In the genomic region with DNA sequence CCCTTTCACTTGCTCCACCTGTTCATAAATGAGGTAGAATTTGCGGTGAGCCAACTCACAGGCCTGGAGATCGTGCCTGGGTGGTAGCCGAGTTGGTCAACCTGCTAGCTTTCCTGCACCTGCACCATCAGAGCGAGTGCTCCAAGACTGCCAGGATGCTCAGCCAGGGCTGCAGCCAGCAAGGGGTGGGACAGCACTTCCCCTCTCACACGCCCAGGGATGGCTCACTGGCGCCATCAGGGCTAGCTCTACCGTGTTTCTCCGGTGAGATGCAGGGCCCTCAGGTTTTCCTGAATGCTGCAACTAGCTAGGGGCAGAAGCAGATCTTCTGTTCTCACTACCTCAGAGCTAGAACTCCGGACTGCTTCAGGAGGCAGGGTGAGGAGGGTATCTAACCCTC, we compare ENCODE assay signal across 17 mouse cellular contexts.
"Had no signal": no experiment of that assay in that cellular context is flagged by ENCODE, and none has a peak within 500 bp of the region (broad histone marks: within the 10 kb centered on the region; RNA-seq: fewer than 3 reads in every experiment).

No protein-coding gene starts in this region.

- ATAC-seq: liver, postnatal 0 days; lung, postnatal 0 days; midbrain, embryonic 13.5 days; midbrain, embryonic 16.5 days had no signal

- H3K9ac ChIP-seq: kidney, embryonic 15.5 days; limb, embryonic 13.5 days; liver, embryonic 14.5 days; liver, postnatal 0 days; lung, embryonic 14.5 days; midbrain, embryonic 13.5 days had no signal

- H3K4me1 ChIP-seq: kidney, embryonic 15.5 days; limb, embryonic 10.5 days; limb, embryonic 13.5 days; midbrain, embryonic 10.5 days; midbrain, embryonic 13.5 days had no signal

- H3K4me3 ChIP-seq: kidney, embryonic 15.5 days; limb, embryonic 10.5 days; limb, embryonic 13.5 days; midbrain, embryonic 10.5 days; midbrain, embryonic 13.5 days had no signal

- H3K4me2 ChIP-seq: kidney, embryonic 15.5 days; limb, embryonic 13.5 days; lung, embryonic 14.5 days; midbrain, embryonic 13.5 days had no signal

- H3K36me3 ChIP-seq: kidney, embryonic 15.5 days; limb, embryonic 10.5 days; limb, embryonic 13.5 days; midbrain, embryonic 10.5 days; midbrain, embryonic 13.5 days had no signal

- H3K9me3 ChIP-seq: kidney, embryonic 15.5 days; limb, embryonic 10.5 days; limb, embryonic 13.5 days; midbrain, embryonic 10.5 days; midbrain, embryonic 13.5 days had no signal

- H3K27ac ChIP-seq: kidney, embryonic 15.5 days; limb, embryonic 10.5 days; limb, embryonic 13.5 days; liver, embryonic 14.5 days; macrophage; midbrain, embryonic 10.5 days; midbrain, embryonic 13.5 days had no signal

- H3K27me3 ChIP-seq: kidney, embryonic 15.5 days; limb, embryonic 13.5 days; midbrain, embryonic 13.5 days had no signal

- DNase-seq: kidney, adult 11 months; kidney, adult 8-10 months; kidney, postnatal 14 days; kidney, postnatal 4 days; liver, postnatal 0 days; lung, embryonic 14.5 days; thymus, adult 18-20 months; thymus, postnatal 36 days had no signal
